Mouse (Mus musculus) liver (tissue): Measurements from ENCODE around the gene Vti1a.

Source experiments
- DNase-seq: peaks from one replicate; pipeline ENCODE4 v3.0.0-alpha.2; 2020; ENCODE audit warnings: mixed read lengths

Gene Vti1a

DNA sequence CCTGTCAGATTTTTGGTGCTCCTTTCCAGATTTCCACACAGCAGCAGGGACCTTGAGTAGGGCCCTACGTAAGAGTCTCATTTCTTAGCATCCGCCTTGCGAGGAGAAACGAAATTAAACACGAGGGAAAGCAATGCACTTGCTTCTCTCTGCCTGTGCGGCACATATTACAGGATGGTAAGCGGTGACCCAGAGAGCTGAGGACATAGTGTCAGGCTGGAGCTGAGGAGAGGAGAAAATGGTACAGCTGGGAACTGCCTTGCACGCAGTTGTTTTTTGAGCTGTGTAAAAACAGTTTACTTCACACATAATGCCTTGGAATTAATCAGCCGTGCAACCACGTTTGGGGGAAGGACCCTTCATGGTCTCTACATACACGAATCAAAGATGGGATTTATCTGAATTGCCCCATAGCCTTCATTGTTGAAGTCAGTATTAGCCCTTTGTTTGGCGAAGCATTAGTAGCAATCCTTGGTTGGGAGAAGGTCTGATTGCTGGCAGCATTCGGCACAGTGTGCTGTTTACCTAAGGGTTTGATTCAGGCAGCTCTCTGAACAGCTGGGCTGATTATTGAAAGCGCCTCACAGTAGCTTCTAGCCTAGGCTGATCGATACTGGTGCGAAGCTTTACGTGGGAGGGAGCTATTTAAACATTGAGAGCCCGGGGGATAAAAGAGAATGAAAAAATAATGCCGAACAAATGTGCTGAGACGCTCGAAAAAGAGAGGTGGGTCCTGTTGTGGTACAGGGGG, 153.4 kb downstream of the Vti1a start:
- DNase-seq, result no peak

DNA sequence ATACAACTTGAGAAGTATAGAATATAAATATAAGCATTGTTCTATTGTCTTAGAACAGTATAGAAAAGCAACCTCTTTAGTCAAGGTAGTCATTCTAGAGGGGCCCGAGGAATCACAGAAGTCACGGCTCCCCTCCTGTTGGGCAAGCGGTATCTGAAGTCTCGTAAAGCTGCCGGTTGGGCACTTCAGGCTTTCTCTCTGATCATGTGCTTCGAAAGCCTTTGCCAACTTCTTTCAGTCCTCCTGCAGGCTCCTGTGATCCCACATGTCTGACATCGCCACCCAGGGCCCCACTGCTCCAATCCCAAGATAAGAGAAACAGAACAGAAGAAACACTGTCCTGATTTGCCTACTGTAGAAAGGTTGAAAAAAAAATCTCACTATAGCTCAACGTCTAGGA, 156.5 kb downstream of the Vti1a start:
- DNase-seq, result no peak

- DNase-seq, result no peak
These were observed 158.1 kb downstream of the Vti1a start for GRCm38 (mm10) chr19:55474225-55474624.

DNA sequence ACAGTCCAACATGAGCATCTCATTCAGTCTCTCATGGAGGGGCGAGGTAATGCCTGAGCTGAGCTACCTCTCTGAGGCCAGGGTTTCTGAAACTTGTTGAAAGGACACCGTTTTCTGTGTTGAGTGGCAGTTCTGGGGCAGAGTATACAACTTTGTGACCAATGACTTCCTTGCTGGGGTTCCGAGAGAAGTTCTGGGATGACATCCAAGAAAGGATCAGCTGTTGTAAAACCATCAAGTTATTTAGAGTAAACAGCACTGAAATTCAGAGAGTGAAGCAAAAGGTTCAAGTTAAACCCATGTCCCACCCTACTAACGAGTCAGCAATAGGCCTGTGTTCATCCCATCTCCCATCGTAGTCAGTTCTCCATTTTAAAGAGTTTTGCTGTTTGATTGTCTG, 164.4 kb downstream of the Vti1a start:
- no peak for DNase-seq

GRCm38 (mm10) chr19:55481308-55481707, 165.2 kb downstream of the Vti1a start:
- DNase-seq, result no peak

- no peak for DNase-seq
These were observed 167.4 kb downstream of the Vti1a start for GRCm38 (mm10) chr19:55483526-55483925.

DNA sequence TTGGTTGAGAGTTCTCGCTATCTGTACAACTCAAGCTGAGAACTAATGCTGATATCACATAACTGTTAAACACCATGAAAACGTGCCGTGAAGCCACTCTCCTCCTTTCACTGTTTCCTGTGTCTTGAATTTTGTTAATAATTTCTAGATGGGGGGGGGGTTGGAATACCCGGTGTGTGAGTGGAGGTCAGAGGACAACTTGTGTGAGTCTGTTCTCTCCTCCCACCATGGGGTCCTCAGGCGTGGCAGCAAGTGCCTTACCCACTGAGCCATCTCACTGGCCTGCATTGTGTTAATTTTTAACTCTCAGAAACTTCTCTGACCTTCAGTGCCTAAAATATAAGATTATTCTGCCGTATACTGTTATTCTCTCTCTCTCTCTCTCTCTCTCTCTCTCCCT, 168.5 kb downstream of the Vti1a start:
- DNase-seq, result peak; percentile 26

DNA sequence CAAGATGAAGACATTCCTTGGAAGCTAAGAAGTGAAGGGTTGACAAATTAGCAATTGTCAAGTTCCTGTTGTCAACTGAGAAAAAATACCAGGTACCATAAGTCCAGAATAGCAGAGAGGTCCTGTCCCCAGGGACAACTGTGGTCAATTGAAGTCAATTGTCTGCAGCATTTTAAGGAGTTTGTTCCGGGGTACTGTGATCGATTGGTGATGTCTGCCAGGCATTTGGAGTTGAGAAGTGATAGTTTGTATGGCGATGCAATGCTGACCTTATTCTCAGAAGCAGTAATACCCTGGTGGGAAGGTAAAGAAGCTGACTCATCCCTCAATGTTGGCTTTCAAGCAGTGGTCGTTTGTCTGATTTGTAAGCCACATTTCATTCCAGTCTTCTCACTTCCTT, 170.4 kb downstream of the Vti1a start:
- DNase-seq, result no peak

DNA sequence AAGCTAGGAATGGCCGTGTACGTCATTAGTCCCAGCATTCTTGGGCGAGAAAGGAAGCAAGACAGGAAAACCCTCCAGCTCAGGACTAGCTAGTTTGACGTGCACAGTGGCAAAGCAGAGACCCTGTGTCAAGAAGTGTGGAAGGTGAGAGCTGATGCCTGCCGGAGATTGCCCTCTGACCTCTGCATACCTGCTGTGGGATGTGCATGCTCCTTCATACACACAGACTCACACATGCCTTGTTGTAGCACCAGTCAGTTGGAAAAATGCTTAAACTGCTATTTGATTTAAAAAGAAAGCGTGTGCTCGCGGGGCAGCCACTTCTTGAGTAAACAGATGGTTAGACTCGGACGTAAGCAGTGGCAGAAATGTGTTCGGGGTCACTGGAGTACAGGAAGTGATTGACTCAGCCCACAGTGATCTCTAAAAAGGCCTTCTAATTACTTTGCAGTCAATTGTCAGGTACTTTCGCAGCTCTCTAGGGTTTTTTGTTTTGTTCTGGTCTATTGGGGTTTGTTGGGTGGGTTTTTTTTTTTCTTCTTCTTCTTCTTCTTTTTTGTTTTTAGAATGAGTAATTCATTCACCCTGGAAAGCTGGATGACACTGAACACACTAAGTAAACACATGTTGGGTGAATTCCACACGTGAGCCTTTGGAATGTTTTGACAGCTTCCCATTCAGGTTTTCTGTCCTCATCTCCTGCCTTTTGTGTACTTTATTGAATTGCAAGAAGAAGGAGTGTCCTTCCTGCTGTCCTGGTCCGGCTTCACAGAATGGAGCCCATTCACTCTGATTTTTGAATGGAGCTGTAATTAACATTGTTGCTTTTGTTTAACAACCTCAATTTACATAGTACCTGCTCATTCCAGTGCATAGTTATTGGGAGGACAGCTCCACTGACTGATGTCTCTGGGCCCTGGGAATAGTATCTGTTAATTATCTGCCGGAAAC, 175.3 kb downstream of the Vti1a start:
- no peak for DNase-seq

- no peak for DNase-seq
These were observed 180.2 kb downstream of the Vti1a start for GRCm38 (mm10) chr19:55496333-55496732.

GRCm38 (mm10) chr19:55499179-55499863, 183.2 kb downstream of the Vti1a start:
- DNase-seq, result no peak

GRCm38 (mm10) chr19:55501985-55502384, 185.9 kb downstream of the Vti1a start:
- no peak for DNase-seq

- DNase-seq, result no peak
These were observed 187.7 kb downstream of the Vti1a start for GRCm38 (mm10) chr19:55503771-55504170.

DNA sequence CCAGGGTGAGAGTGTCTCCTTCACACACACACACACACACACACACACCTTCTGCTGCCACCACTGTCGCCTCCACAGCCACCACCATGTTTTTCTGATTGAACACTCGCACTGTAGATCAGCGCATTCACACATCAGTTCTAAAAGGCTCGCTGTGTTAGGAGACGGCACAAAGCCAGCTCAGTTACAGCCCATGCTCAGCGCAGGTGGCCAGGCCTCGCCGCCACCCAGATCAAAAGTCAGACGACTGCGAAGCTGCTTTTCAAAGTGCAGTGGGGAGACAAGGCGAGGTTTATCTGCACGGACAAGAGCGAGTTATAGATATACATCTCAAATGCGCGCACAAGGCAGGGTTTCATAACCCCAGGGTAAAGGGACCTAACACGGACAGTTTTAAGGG, 191.7 kb downstream of the Vti1a start:
- no peak for DNase-seq

DNA sequence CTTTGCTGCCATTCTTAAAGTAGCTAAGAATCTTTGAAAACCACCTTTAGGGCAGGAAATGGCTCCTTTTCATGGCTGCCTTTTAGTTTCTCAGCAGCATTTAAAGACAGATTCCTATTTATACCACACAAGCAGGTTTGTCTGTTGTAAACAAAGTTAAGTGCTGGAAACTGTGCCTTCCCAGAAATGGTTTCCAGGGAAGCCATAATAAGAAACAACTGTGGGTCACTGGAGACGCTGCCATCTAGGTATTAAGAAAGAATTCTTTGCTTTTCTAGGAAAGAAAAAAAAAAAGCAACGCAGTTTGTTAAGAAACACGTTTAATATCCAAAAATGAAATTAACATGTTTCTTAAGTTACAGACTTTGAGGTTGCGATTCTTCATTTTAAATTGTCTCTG, 192.1 kb downstream of the Vti1a start:
- DNase-seq, result no peak

GRCm38 (mm10) chr19:55508965-55509364, 192.9 kb downstream of the Vti1a start:
- no peak for DNase-seq

DNA sequence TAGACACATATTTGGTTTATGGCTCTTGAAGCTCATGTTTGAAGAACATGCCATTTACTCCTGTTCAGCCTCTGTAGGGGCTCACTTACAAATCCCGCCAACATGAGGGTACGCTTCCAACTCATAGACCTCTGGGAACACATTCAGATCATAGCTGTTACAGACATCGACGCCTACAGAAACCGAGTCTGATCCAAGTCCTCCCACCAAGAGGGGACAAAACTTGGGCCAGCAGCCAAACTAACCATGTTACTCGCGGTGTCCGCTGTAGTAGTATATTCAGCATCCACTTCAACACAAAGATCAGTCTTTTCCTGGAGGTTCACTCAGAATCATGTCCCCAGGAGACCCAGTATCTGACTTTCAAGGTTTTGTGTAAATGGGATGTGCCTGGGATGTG, 193.5 kb downstream of the Vti1a start:
- no peak for DNase-seq

DNA sequence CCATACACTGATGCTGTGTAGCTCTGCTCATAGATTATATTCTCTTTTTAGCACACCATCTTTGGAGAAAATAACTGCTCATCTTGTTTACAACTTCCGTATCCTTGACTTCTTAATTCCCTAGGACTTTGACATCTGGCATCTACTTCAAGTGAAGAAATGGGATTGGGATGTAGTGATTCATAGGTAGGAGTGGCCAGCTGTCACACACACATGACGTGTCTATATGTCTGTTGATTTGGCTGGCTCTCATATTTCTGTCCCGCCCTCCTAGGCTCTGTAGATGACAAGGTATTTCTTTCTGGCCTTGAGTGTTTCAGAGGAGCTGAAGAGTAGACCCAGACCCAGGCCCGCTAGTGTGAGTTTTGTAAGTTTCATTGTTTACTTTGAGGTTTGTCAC, 197.8 kb downstream of the Vti1a start:
- DNase-seq, result no peak

DNA sequence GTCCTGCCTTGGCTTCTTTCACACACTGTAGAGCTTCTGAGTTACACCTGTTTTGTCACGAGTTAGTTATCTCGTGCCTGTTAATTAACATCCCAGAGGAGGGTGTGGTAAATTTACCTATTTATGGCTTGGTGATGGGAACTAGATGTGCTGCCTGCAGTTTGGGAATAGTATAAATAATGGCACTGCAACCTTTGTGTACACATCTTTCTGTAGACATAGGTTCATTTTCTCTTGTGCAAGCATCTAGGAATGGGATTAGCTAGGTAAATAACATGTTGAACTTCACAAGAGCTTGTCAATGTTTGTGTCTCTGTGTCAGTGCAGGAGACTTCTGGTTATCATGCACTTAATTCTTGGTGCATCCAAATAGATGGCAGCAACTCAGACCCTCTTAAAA, 204.1 kb downstream of the Vti1a start:
- no peak for DNase-seq

- no peak for DNase-seq
These were observed 207.2 kb downstream of the Vti1a start for GRCm38 (mm10) chr19:55523340-55523739.

GRCm38 (mm10) chr19:55524385-55524784, 208.3 kb downstream of the Vti1a start:
- no peak for DNase-seq

DNA sequence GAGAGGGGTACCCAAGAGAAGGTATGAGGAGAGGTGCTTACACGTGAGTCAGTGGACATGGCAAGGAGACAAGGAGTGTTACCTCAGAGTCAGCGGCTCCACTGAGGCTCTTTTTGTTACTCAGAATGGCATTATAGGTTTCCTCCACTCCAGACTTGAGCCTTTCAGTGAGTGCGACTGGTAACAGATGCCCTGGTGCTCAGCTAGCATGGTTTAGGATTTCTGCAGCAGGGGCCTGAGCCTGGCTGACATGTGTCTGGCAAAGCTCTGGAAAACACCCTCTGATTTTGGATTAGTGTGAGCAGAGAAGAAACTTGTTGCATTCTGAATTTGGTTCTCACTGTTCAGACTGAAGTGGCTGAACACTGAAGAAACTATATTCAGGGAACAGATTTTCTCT, 209.0 kb downstream of the Vti1a start:
- DNase-seq, result no peak

GRCm38 (mm10) chr19:55526717-55527235, 210.7 kb downstream of the Vti1a start:
- DNase-seq, result no peak
